Mouse (Mus musculus) forebrain, embryonic 12.5 days (tissue): ENCODE results near the gene Mcm9. TPM values are rescaled to one million over a fixed set of nuclear protein-coding genes. Genes with fewer than 3 reads are reported as not detected.
"Not testable (repeated sequence)": the region's sequence is repeated elsewhere in the genome, so short reads cannot be mapped to it uniquely, and the experiment has no call there.

Experiments used
- ATAC-seq: fragments of 200-750 bp; cut with Nextera tagmentation; 2 replicates; pipeline ENCODE4 v1.8.0; 2017; ENCODE audit warnings: moderate TSS enrichment; ENCODE audit not compliant: low FRiP score
- H3K27ac ChIP-seq: fragments of 300-500 bp; sonication (generic); 2 replicates; pipeline ENCODE4 v1.5.1; 2016; ENCODE audit warnings: mild to moderate bottlenecking
- H3K27me3 ChIP-seq: fragments of 300-500 bp; sonication (generic); 2 replicates; pipeline ENCODE4 v1.6.1; 2016; ENCODE audit warnings: mild to moderate bottlenecking
- H3K36me3 ChIP-seq: fragments of 300-500 bp; sonication (generic); replicated peaks from 2 replicates; pipeline ENCODE4 v1.6.1; 2016; ENCODE audit warnings: mild to moderate bottlenecking
- H3K4me1 ChIP-seq: fragments of 300-500 bp; sonication (generic); 2 replicates; pipeline ENCODE4 v1.6.1; 2016
- H3K4me2 ChIP-seq: fragments of 300-500 bp; sonication (generic); 2 replicates; pipeline ENCODE4 v1.6.1; 2016; ENCODE audit warnings: mild to moderate bottlenecking, moderate library complexity
- H3K4me3 ChIP-seq: fragments of 300-500 bp; sonication (generic); replicated peaks from 2 replicates; pipeline ENCODE4 v1.5.1; 2016; ENCODE audit warnings: mild to moderate bottlenecking
- H3K9ac ChIP-seq: fragments of 300-500 bp; sonication (generic); 2 replicates; pipeline ENCODE4 v1.6.1; 2016; ENCODE audit warnings: mild to moderate bottlenecking
- H3K9me3 ChIP-seq: fragments of 300-500 bp; sonication (generic); 2 replicates; pipeline ENCODE4 v1.6.1; 2016
- WGBS: fragments of 180-500 bp; shearing (Covaris S2); methylation state at CpG from one replicate; pipeline ENCODE4 v1.1.7; 2016; 5-methylcytosine and 5-hydroxymethylcytosine counted together
- polyA plus RNA-seq: library from polyadenylated mRNA; unstranded; fragments of >200 nt; fragmentation: Nextera tagmentation; extraction: Ambion mirVana; gene quantifications from 2 replicates; pipeline ENCODE4 v1.2.1, GENCODE M21; 2016

Mcm9 gene
- polyA plus RNA-seq, 1 experiment from 2014 or later = 18.9 TPM

DNA sequence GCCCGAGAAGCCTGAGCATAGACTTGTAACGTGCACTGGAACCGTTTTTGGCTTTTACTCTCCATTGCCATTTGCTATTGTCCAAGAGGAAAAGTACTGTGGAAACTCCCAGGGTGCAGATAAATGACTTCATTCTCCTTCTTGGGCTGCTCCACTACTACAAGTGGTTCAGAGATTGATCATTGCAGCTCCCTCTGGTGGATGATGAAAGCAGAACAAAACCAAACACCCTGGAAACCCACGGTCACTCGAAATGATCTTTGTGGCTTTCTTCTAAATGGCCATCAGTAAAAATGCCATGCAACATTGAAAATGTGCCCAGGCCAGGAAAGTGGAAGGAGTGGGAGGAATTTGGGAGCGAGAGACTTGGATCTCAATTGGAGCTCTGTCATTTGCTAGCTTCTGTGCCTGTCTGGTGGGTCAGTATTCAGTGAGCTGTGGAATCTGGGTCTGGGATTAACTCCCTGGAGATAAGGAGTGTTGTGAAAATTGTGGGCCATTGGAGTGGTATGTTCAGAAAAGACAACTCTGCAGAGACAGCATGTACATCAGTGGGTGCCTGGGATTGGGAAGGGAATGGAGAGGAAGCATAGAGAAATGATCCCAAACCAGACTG, 121.0 kb downstream of the Mcm9 start:
- Histone ChIP-seq H3K4me1 (no peaks in the 10 kb centered on the region), H3K4me3 (no peak overlapping the region), H3K9me3 (no peaks in the 10 kb centered on the region), H3K9ac (no peak overlapping the region), H3K36me3 (no peaks in the 10 kb centered on the region), H3K27ac (no peak overlapping the region), H3K27me3 (0 out of 2 replicates have a peak, but pooled peaks cover 3% of the 10 kb centered on the region), H3K4me2 (no peak overlapping the region)
- peak; percentile 76 for ATAC-seq
- 31% methylated on average over 6 of the region's 6 CpGs for WGBS

DNA sequence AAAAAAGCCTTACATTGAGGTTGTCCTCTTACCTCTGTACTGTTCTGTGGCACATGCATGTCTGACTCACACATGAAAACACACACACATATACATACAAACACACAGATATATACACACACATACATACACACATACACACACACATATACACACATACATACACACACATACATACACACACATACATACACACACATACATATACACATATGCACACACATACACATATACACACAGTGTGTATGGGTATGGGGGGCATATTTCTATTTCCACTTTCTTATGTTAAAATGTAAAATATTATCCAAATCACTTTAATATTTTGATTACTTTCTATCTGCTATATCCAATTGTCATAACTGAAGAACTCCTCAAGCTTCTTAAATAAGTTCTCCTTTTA, 121.6 kb downstream of the Mcm9 start:
- Histone ChIP-seq H3K27me3 (0 out of 2 replicates have a peak, but pooled peaks cover 3% of the 10 kb centered on the region), H3K4me1 (no peaks in the 10 kb centered on the region), H3K27ac (no peak overlapping the region), H3K4me2 (no peak overlapping the region), H3K36me3 (no peaks in the 10 kb centered on the region), H3K4me3 (no peak overlapping the region), H3K9me3 (no peaks in the 10 kb centered on the region), H3K9ac (no peak overlapping the region)
- ATAC-seq = 0 out of 2 replicates have a peak, but pooled peaks have one; percentile 24

DNA sequence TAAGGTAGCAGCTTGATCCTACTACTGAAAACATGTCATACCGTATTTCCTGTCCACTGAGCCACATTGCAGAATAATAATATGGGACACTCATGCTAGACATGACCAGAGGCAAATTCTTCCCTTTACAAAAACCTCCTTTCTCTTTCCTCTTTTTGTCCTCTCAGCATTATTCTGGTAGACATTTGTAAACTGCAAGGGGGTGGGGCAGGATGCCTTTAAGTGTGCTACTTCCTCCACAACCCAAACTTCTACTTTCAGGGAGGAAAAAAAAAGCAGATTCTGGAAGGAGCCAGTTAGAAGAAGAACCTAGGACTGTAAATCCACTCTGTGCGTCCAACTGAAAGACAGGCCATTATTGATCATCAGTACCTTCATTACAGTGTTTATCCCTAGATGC, 124.7 kb downstream of the Mcm9 start:
- Histone ChIP-seq H3K4me1 (no peaks in the 10 kb centered on the region), H3K9ac (no peak overlapping the region), H3K4me2 (no peak overlapping the region), H3K27me3 (0 out of 2 replicates have a peak, but pooled peaks cover 2% of the 10 kb centered on the region), H3K27ac (no peak overlapping the region), H3K4me3 (no peak overlapping the region), H3K36me3 (no peaks in the 10 kb centered on the region), H3K9me3 (no peaks in the 10 kb centered on the region)
- WGBS = 72% methylated on average over 2 of the region's 2 CpGs
- no peak for ATAC-seq

DNA sequence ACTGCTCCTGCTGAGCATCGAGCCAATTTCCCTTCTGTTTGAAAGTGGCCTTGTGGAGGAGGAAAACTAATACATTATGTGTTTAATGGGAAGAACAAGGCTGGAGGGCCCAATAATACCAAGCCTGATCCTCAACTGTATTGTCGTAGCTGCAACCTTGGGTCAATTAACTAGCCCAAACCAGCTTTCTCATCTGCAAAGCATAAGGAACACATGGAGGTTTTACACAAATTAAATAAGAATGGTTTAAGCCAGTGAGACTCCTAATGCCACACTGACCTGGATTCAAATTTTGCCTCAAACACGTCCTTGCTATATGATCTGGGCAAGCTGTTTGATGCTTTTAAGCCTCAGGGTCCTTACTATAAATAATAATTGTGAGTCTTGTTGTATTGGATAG, 125.2 kb downstream of the Mcm9 start:
- Histone ChIP-seq H3K9ac (no peak overlapping the region), H3K36me3 (no peaks in the 10 kb centered on the region), H3K9me3 (no peaks in the 10 kb centered on the region), H3K4me1 (no peaks in the 10 kb centered on the region), H3K4me3 (no peak overlapping the region), H3K27ac (no peak overlapping the region), H3K4me2 (no peak overlapping the region), H3K27me3 (no peaks in the 10 kb centered on the region)
- WGBS = 72% methylated on average over 3 of the region's 3 CpGs
- ATAC-seq = no peak

DNA sequence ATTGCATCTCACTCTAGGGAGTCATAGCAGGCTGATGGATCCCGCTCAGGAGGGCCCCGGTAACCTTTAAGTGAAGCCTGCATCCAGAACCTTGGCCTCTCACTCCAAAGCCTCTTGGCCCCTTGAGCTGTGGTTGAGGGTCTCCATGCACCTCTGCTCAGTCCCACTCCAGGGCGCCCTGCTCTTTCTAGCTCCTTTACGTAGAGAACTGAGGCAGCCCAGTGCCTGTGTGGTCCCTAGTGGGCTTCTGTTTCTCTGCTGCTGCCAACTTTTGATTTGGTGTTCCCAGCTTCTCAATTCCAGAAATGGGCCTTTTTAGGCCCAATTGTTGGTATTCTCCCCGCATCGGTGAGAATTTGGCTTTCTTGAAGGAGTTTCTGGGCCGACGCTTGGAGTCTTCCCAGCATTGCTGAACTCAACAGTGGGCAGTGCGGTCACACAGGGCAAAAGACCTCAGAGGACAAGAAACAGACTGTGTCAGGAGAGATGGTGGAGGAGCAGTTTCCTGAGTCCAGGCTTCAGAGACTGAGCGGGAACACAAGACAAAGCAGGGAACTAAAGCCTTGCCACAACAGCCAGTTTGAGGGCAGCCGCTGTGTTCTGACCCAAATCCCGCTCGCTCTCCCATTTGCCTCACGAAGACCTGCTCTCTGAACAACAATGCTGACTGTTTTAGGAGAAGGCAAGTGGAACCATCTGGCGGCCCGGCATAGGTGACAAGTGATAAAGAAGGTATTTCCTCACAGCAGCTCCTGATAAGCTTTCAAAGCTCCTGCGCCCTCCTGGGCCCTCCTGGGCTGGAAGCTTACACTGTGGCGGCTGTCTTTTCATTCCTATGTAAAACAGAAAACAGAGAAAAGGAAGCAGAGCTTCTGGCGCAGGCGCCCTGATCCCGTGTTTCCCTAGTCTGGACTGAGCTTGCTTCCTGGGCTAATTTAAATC, 127.1 kb downstream of the Mcm9 start:
- Histone ChIP-seq H3K36me3 (no peaks in the 10 kb centered on the region), H3K27ac (no peak overlapping the region), H3K9ac (no peak overlapping the region), H3K4me2 (peak overlapping the region; percentile 38), H3K27me3 (no peaks in the 10 kb centered on the region), H3K4me3 (no peak overlapping the region), H3K4me1 (no peaks in the 10 kb centered on the region), H3K9me3 (no peaks in the 10 kb centered on the region)
- 43% methylated on average over 21 of the region's 21 CpGs for WGBS
- peak; percentile 70 for ATAC-seq

DNA sequence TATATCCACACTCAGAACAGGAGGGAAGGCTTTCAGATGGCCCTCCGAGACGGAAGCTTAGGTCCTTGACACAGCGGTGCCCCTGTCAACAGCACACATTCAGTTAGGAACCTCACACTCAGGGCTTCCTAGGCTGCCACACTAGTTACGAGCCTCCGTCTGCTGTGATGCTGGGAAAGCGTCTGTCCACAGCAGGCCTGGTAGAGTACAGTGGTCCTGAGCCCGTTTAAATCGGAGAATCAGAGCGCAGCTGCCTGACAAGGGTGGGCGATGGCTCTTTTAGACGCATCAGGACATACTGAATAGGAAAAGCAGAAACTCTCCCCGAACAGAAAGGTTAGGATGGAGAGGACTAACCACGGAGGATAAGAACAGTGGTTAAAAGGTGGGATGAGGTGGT, 127.8 kb downstream of the Mcm9 start:
- H3K27me3 ChIP-seq = no peaks in the 10 kb centered on the region
- no peak overlapping the region for H3K4me2 ChIP-seq
- no peak for ATAC-seq
- no peaks in the 10 kb centered on the region for H3K9me3 ChIP-seq
- H3K4me3 ChIP-seq = no peak overlapping the region
- 87% methylated on average over 13 of the region's 13 CpGs for WGBS
- H3K9ac ChIP-seq = no peak overlapping the region
- no peaks in the 10 kb centered on the region for H3K4me1 ChIP-seq
- H3K27ac ChIP-seq = no peak overlapping the region
- no peaks in the 10 kb centered on the region for H3K36me3 ChIP-seq

DNA sequence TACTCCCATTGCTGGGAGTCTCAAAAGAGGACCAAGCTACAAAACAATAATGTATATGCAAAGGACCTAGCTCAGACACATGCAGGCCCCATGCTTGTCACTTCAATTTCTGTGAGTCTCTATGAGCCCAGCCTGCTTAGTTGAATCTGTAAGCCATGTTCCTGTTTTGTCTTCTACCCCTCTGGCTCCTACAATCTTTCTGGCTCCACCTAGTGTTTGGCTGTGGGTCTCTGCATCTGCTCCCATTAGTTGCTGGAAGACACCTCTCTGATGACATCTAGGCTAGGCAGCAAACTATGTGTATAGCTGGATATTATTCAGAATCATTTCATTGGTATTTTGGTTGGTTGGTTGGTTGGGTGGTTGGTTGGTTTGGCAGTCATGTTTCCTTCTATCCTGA, 130.7 kb downstream of the Mcm9 start:
- ATAC-seq = no peak
- Histone ChIP-seq H3K4me3 (no peak overlapping the region), H3K27me3 (no peaks in the 10 kb centered on the region), H3K36me3 (no peaks in the 10 kb centered on the region), H3K27ac (no peak overlapping the region), H3K4me2 (no peak overlapping the region), H3K4me1 (no peaks in the 10 kb centered on the region), H3K9me3 (no peaks in the 10 kb centered on the region), H3K9ac (no peak overlapping the region)

DNA sequence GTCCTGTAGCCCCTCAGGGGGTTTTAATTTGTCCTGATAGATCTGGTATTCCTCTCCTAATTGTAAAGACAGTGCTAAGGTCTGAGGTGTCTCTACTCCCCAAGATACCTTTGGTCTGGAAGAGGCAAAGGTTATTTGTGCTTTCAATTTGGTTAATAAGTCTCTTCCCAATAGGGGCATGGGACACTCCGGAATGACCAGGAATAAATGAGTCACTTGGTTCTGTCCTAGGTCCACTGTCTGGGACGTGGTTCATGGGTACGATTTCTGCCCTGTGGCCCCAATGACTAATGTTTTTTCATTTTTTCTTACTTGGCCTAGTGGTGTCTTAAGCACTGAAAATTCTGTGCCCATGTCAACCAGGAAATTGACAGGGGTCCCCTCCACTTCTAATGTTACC, 134.9 kb downstream of the Mcm9 start:
- not testable (repeated sequence) for H3K27me3 ChIP-seq, H3K4me3 ChIP-seq, H3K4me1 ChIP-seq, H3K27ac ChIP-seq, H3K9ac ChIP-seq, H3K9me3 ChIP-seq, H3K4me2 ChIP-seq, H3K36me3 ChIP-seq, ATAC-seq
- 91% methylated on average over 3 of the region's 3 CpGs for WGBS

DNA sequence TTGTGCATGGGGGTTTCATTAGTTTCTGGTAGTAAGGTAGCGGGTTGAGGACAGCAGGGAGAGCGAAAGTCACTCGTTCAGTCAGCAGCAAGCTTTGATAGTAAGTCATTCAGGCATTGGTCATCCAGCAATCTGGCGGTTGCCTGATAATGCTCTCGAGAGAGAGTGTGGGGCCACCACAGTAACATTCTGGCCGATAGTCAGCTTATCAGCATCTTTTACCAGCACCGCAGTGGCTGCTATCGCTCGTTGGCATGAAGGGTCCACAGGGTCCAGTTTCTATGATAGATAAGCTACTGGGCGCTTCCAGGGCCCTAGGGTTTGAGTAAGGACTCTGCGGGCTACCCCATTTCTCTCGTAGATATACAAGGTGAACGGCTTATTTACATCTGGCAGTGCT, 136.3 kb downstream of the Mcm9 start:
- Histone ChIP-seq H3K4me1 (no peaks in the 10 kb centered on the region), H3K36me3 (no peaks in the 10 kb centered on the region), H3K27ac (no peak overlapping the region), H3K4me3 (no peak overlapping the region), H3K4me2 (no peak overlapping the region), H3K9ac (no peak overlapping the region), H3K9me3 (0 out of 2 replicates have a peak, but pooled peaks cover 5% of the 10 kb centered on the region), H3K27me3 (no peaks in the 10 kb centered on the region)
- 94% methylated on average over 13 of the region's 13 CpGs for WGBS
- ATAC-seq = no peak

Other genes with a start within 250 kb of the Mcm9 start
- 158 and 160 TPM in 2 replicates for gene Asf1a, start 33.7 kb downstream of the Mcm9 start, polyA plus RNA-seq
- gene Fam184a, start 120.7 kb upstream of the Mcm9 start, polyA plus RNA-seq = 7.2 and 7.9 TPM in 2 replicates